Mouse (Mus musculus): ENCODE measurements at regions not wholly inside any gene's neighbourhood (a gene's known extent, or its start where the extent isn't known, plus 50 kb on each side); places are given as distances from the start of the nearest gene placed in this dataset.

- WGBS, result 79% methylated on average over 3 of the region's 3 CpGs
- H3K4me1 ChIP-seq (ENCODE audit: control insufficient read depth, insufficient read depth, low read length), result no peaks in the 10 kb centered on the region
- no peak for DNase-seq
- no peak overlapping the region for H3K4me3 ChIP-seq (replicated peaks; ENCODE audit: extremely low read depth, low read depth, low read length)
- no peak for TF ChIP-seq CTCF (IDR thresholded peaks at IDR 0.05; ENCODE audit: insufficient read depth, low read length)
- TF ChIP-seq POLR2A (IDR thresholded peaks at IDR 0.05; ENCODE audit: borderline replicate concordance, extremely low read depth, low read depth, low read length), result no peak
Measured at GRCm38 (mm10) chr2:74424726-74425125, 154.5 kb downstream of the Lnpk start.

GRCm38 (mm10) chr2:74416097-74416496 lies 163.1 kb downstream of the Lnpk start:
- WGBS, result 83% methylated on average over 4 of the region's 4 CpGs
- DNase-seq, result no peak
- TF ChIP-seq CTCF (IDR thresholded peaks at IDR 0.05; ENCODE audit: insufficient read depth, low read length), result no peak
- no peak for TF ChIP-seq POLR2A (IDR thresholded peaks at IDR 0.05; ENCODE audit: borderline replicate concordance, extremely low read depth, low read depth, low read length)
- Histone ChIP-seq H3K4me1 (ENCODE audit: control insufficient read depth, insufficient read depth, low read length) (no peaks in the 10 kb centered on the region), H3K4me3 (replicated peaks; ENCODE audit: extremely low read depth, low read depth, low read length) (no peak overlapping the region)

GRCm38 (mm10) chr2:74414721-74415120 lies 164.5 kb downstream of the Lnpk start:
- TF ChIP-seq CTCF (IDR thresholded peaks at IDR 0.05; ENCODE audit: insufficient read depth, low read length) (no peak), POLR2A (IDR thresholded peaks at IDR 0.05; ENCODE audit: borderline replicate concordance, extremely low read depth, low read depth, low read length) (no peak)
- 95% methylated on average over 13 of the region's 13 CpGs for WGBS
- DNase-seq, result no peak
- H3K4me1 ChIP-seq (ENCODE audit: control insufficient read depth, insufficient read depth, low read length), result no peaks in the 10 kb centered on the region
- H3K4me3 ChIP-seq (replicated peaks; ENCODE audit: extremely low read depth, low read depth, low read length), result no peak overlapping the region

- H3K4me1 ChIP-seq (ENCODE audit: control insufficient read depth, insufficient read depth, low read length), result no peaks in the 10 kb centered on the region
- WGBS, result 44% methylated on average over 4 of the region's 4 CpGs
- peak; percentile 21 for DNase-seq
- no peak overlapping the region for H3K4me3 ChIP-seq (replicated peaks; ENCODE audit: extremely low read depth, low read depth, low read length)
- TF ChIP-seq POLR2A (IDR thresholded peaks at IDR 0.05; ENCODE audit: borderline replicate concordance, extremely low read depth, low read depth, low read length) (no peak), CTCF (IDR thresholded peaks at IDR 0.05; ENCODE audit: insufficient read depth, low read length) (no peak)
Measured at GRCm38 (mm10) chr2:74409856-74410404, 169.3 kb downstream of the Lnpk start.

- TF ChIP-seq POLR2A (IDR thresholded peaks at IDR 0.05; ENCODE audit: borderline replicate concordance, extremely low read depth, low read depth, low read length) (no peak), CTCF (IDR thresholded peaks at IDR 0.05; ENCODE audit: insufficient read depth, low read length) (no peak)
- Histone ChIP-seq H3K4me3 (replicated peaks; ENCODE audit: extremely low read depth, low read depth, low read length) (no peak overlapping the region), H3K4me1 (ENCODE audit: control insufficient read depth, insufficient read depth, low read length) (no peaks in the 10 kb centered on the region)
- 56% methylated on average over 3 of the region's 3 CpGs for WGBS
- no peak for DNase-seq
Measured at GRCm38 (mm10) chr2:74404493-74404892, 174.7 kb downstream of the Lnpk start.

- Histone ChIP-seq H3K4me3 (replicated peaks; ENCODE audit: extremely low read depth, low read depth, low read length) (no peak overlapping the region), H3K4me1 (ENCODE audit: control insufficient read depth, insufficient read depth, low read length) (no peaks in the 10 kb centered on the region)
- no peak for DNase-seq
- 75% methylated on average over 4 of the region's 4 CpGs for WGBS
- no peak for TF ChIP-seq CTCF (IDR thresholded peaks at IDR 0.05; ENCODE audit: insufficient read depth, low read length)
- TF ChIP-seq POLR2A (IDR thresholded peaks at IDR 0.05; ENCODE audit: borderline replicate concordance, extremely low read depth, low read depth, low read length), result no peak
Measured at GRCm38 (mm10) chr2:74391064-74391463, 188.2 kb downstream of the Lnpk start.

GRCm38 (mm10) chr2:74388078-74388477 lies 191.2 kb downstream of the Lnpk start:
- no peak overlapping the region for H3K4me3 ChIP-seq (replicated peaks; ENCODE audit: extremely low read depth, low read depth, low read length)
- H3K4me1 ChIP-seq (ENCODE audit: control insufficient read depth, insufficient read depth, low read length), result no peaks in the 10 kb centered on the region; the same call in 1 of the 2 replicates
- no peak for TF ChIP-seq CTCF (IDR thresholded peaks at IDR 0.05; ENCODE audit: insufficient read depth, low read length)
- no peak for TF ChIP-seq POLR2A (IDR thresholded peaks at IDR 0.05; ENCODE audit: borderline replicate concordance, extremely low read depth, low read depth, low read length)
- 91% methylated on average over 5 of the region's 5 CpGs for WGBS
- DNase-seq, result no peak

GRCm38 (mm10) chr2:74384918-74385317 lies 194.3 kb downstream of the Lnpk start:
- H3K4me3 ChIP-seq (replicated peaks; ENCODE audit: extremely low read depth, low read depth, low read length), result no peak overlapping the region
- WGBS, result 89% methylated on average over 1 of the region's 1 CpGs

GRCm38 (mm10) chr2:74380574-74381287 lies 198.5 kb downstream of the Lnpk start:
- WGBS, result 43% methylated on average over 7 of the region's 7 CpGs
- Histone ChIP-seq H3K4me1 (ENCODE audit: control insufficient read depth, insufficient read depth, low read length) (peaks cover 4% of the 10 kb centered on the region), H3K4me3 (replicated peaks; ENCODE audit: extremely low read depth, low read depth, low read length) (no peak overlapping the region)
- DNase-seq, result no peak
- TF ChIP-seq CTCF (IDR thresholded peaks at IDR 0.05; ENCODE audit: insufficient read depth, low read length) (no peak), POLR2A (IDR thresholded peaks at IDR 0.05; ENCODE audit: borderline replicate concordance, extremely low read depth, low read depth, low read length) (no peak)

More at GRCm38 (mm10) chr2:74384918-74385317, 194.3 kb downstream of the Lnpk start:
- DNase-seq, result no peak
- TF ChIP-seq CTCF (IDR thresholded peaks at IDR 0.05; ENCODE audit: insufficient read depth, low read length), result no peak
- no peak for TF ChIP-seq POLR2A (IDR thresholded peaks at IDR 0.05; ENCODE audit: borderline replicate concordance, extremely low read depth, low read depth, low read length)
- H3K4me1 ChIP-seq (ENCODE audit: control insufficient read depth, insufficient read depth, low read length), result peaks cover 4% of the 10 kb centered on the region

- 97% methylated on average over 3 of the region's 3 CpGs for WGBS
- DNase-seq, result no peak
- no peak overlapping the region for H3K4me3 ChIP-seq (replicated peaks; ENCODE audit: extremely low read depth, low read depth, low read length)
- no peak for TF ChIP-seq POLR2A (IDR thresholded peaks at IDR 0.05; ENCODE audit: borderline replicate concordance, extremely low read depth, low read depth, low read length)
- no peak for TF ChIP-seq CTCF (IDR thresholded peaks at IDR 0.05; ENCODE audit: insufficient read depth, low read length)
- H3K4me1 ChIP-seq (ENCODE audit: control insufficient read depth, insufficient read depth, low read length), result peaks cover 4% of the 10 kb centered on the region
Measured at GRCm38 (mm10) chr2:74378709-74379108, 200.5 kb downstream of the Lnpk start.

All from lung, adult 2 months (tissue).